Mouse (Mus musculus) c-Kit-positive CD71-negative TER-119-negative erythroid progenitor cells, embryonic 14.5 days (primary cell): ENCODE data around the gene Tmem56.

Source experiments
- DNase-seq: peaks from one replicate; pipeline ENCODE4 v3.0.0-alpha.2; 2013; ENCODE audit warnings: low read depth

The Tmem56 gene

GRCm38 (mm10) chr3:121169092-121169942 is 113.6 kb downstream of the Tmem56 start:
- DNase-seq = no peak

DNA sequence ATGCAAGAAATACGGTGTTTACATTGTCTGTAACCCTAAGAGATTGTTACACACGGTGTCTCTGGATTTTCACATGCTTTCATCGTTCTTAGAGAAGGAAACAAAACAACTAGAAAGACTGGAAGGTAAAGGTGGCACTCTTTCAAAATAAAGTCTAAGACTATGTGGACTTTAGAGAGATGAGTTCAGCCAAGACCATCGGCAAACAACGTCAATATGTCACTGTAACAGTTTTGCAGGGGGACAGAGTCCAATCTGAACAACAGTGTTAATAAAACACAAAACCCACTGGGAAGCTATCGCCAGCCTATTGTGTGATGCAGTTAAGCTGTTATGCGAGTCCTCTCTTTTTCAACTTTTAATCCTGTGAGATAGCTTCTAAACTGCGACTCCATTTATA is 114.3 kb downstream of the Tmem56 start:
- no peak for DNase-seq

GRCm38 (mm10) chr3:121163271-121163819 is 119.6 kb downstream of the Tmem56 start:
- DNase-seq = peak; percentile 35

- DNase-seq = no peak
Observed at GRCm38 (mm10) chr3:121161661-121162060, 121.2 kb downstream of the Tmem56 start.

DNA sequence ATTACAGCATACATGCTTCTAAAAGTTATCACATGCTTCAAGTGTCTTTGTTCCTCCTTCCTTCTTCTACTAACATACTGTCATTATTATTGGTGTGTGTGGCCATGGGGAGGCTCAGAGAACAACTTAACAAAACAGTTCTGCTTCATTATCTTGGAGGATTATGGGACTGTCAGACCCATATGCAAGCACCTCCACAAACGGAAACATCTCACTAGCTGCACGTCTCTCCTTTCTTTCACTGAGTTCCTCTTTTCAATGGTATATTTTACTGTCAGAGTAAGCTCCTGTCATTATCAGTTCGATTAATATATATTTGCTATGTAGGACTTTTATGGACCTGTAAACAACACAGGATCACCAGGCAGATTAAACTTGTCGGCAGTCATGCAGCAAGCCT is 122.5 kb downstream of the Tmem56 start:
- no peak for DNase-seq

GRCm38 (mm10) chr3:121159566-121159965 is 123.3 kb downstream of the Tmem56 start:
- no peak for DNase-seq

- DNase-seq = no peak
Observed at GRCm38 (mm10) chr3:121158901-121159351, 124.0 kb downstream of the Tmem56 start.

- DNase-seq = no peak
Observed at GRCm38 (mm10) chr3:121157546-121158330, 125.2 kb downstream of the Tmem56 start.

DNA sequence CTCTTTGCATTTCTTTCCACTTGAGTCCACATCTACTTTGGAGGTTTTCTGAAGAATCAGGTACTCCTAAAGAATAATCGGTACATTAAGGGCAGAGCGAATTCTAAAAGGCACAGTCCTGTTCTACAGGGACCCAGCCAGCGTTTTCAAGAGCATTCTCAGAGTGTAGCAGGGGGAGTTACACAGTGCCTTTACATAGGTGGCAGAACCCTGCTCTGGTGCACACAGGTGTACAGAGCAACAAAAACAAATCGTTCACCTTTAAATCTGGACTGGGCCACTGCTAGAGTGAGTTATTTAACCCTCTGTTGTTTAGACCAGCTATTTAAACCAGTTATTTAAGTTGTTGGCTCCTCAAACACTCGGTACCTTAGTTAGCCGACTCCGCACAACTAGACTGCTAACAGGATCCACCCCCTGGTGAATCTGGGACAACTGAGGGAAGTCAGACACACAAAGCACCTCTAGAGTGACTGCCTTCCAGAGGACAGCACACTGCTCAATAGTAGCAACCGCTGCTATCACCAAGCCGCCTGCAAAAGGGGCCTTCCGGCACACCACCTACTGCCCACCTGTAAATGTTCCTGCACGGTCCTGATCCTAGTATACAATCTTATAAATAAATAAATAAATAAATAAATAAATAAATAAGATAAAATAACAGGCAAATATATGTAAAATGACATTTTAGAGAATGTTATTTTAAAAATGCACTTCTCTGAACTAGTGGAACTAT is 126.3 kb downstream of the Tmem56 start:
- no peak for DNase-seq

DNA sequence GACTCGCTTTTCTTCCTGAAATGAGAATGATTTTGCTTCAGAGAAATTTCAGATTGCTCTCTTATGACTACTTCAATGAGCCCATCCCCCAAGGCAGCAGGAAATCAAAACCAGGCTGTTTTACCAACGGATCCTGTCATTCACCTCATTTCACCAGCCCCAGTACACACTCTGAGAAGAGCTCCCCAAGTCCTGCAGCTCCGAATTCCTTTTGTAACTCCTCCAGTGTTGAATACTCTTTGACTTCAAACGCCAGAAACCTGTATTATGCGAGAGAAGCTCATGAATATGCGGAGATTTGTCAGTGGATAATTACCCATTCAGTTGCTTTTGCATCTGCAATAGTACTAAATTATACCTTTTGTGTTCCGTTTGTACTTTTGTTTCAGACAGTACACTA is 126.9 kb downstream of the Tmem56 start:
- DNase-seq = no peak
